Mouse (Mus musculus): ENCODE data around the gene Dpp9.

DNA sequence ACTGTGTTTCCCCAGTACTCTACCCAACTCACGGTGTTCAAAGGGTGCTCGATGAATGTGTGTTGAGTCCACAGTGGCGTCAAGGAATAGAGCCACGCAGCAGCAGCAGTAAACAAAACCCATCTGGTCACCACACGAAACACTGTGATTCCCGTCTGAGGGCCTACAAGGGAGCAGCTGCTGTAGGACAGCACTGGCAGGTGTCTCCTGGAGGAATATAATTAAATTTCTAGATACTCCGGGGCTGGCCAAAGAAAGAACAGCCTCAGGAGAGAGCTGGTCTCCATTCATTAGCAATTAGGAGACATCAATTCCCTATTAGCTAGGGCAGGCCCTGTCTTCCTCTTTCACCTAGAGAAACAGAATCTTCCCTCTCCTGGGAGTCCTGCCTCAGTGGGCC is 26.9 kb upstream of the Dpp9 start:
- TF ChIP-seq CTCF (IDR thresholded peaks at IDR 0.05; ENCODE audit: borderline replicate concordance, extremely low read depth, insufficient read depth, insufficient read length) (no peak), POLR2A (IDR thresholded peaks at IDR 0.05; ENCODE audit: borderline replicate concordance, extremely low read depth, insufficient read depth, insufficient read length, poor library complexity, severe bottlenecking) (no peak)

All from brain, embryonic 14.5 days (tissue).